Mouse (Mus musculus): Measurements from ENCODE around the gene Ddx39.

Ddx39 gene

DNA sequence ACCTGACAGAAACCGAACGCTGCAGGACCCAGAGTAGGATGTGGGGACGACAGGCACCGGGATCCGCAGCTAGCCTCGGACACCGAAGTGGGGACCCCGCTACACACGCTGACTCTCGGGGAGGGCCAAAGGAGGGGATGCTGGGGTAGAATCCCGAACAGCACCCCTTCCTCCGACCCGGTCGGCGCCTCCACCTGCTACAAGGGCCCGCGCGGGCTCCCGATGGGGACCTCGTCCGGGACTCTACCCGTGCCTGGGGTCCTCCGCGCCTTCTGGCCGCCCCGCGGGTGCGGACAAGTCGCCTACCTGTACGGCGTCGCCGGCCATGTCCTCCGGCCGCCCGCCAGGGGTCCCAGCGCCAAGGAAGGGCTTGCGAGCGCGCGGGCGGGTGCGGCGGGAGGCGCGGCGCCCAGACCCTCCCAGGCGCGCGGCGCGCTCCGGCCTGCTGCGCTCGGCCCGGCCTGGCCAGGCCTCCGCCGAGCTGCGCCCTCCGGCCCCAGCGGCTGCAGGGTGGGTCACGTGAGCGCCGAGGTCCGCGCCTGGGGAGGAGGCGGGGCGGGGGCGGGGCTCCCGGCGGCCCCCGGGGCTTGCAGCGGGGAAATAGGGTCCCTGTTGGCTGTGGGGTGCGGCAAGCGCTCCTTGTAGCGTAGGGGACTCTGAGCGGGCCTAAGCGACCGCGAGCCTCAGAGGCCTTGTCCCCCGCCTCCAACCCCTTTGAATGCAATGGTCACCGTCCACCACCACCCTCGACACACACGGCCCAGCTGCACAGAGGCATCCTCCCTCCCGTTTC is 16.1 kb upstream of the Ddx39 start, which contains the start of gene Pkn1:
Gene Pkn1 (minus strand): TSS at position 519 of the 793 bp plus-strand sequence.
- DNase-seq (ENCODE audit: low read depth, low spot score) = peak; percentile 77

DNA sequence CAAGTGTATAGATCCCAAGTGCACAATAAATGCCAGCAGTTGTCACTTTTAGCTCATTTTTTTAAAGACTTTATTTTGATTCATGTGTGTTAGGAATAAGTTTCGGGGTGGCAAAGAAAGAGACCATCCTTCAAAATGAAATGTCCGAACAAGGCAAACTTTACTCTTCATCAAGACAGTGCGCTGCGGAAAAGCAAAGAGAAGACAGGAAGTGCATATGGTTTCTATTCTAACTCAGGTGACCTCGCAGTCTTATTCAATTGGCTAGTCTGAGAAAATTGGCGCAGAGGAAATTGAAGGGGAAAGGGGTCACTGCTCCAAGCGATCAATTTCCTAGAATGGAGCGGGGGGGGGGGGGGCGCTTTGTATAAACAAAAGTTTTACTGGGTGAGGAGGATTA is 15.4 kb upstream of the Ddx39 start:
- peak; percentile 70 for DNase-seq (ENCODE audit: low read depth, low spot score)

DNA sequence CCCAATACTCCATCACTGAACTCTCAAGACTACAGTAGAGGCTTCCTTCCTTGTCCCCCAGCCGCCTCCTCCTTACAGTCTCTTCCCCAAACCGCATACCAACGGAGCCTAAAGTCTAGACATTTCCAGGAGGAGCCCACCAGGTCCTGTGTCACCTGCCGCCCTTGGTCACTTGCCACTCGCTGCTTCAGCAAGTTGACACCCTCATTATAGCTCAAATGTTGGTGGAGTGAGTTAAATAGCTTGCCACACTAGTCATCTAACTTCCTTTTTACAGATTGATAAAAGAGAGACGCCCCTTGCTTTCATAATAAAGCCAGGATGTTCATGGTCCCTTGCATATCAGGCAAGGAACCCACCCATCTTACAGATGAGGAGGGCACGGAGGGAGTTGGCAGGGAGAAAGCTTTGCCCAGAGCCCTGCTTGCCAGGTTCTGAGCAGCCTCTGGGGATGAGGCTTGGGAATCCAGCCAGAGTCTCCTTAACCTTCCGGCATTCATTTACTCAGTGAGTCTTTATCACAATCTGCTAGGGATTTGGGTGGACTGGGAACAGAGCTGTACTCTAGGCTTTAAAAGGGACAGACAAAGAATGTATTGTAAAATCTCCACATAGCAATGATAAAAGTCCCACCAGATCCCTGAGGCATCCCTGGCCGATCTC is 14.4 kb upstream of the Ddx39 start:
- DNase-seq (ENCODE audit: low read depth, low spot score) = no peak

GRCm38 (mm10) chr8:83703426-83703825 is 11.6 kb upstream of the Ddx39 start:
- no peak for DNase-seq (ENCODE audit: low read depth, low spot score)

- DNase-seq (ENCODE audit: low read depth, low spot score) = no peak
Observed at GRCm38 (mm10) chr8:83706411-83706810, 8.6 kb upstream of the Ddx39 start.

DNA sequence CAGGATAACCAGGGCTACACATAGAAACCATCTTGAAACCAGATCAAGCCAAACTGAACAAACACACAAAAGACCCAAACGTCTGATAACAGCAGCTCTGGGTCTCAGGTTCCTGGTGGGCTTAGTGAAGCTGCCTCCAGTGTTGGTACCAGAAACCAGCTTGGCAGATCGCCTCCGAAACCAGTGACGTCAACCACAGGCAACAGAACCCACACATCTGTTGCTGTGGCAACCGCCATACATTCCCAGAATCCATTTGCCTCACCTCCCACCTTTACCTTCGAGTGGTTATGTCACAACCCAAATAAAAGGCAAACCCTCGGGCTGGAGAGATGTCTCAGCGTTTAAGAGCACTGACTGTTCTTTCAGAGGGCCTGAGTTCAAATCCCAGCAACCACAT is 7.4 kb upstream of the Ddx39 start:
- no peak for DNase-seq (ENCODE audit: low read depth, low spot score)

DNA sequence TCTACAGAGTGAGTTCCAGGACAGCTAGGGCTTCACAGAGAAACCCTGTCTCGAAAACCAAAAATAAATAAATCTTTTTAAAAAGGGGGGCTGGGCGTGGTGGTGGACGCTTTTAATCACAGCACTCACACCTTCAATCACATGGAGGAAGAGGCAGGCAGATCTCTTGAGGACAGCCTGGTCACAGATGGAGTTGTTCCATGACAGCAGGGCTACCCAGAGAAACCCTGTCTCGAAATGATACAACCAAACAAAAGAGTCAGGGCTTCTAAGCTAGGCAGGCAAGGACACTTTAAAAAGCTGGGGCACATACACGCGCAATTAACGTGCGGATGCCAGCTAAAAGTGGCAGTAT is 324 bp upstream of the Ddx39 start:
- no peak for DNase-seq (ENCODE audit: low read depth, low spot score)

DNA sequence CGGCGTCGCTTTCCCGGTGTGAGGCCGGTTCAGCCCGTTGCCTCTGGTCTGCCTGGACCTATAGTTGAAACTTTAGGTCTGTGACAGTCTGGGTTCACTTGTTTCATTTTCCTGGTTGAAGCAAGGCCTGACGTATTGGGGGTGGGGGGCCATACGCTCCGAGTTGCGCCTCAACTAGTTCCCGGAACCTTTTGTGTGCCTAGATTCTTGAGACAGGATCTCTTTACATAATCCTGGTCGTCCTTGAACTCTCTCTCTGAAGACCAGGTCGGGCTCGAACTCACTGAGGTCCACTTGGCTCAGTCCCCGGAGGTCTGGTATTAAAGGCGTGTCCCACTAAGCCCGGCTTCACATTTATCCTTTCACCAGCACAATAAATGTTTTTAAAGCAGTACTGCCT is 794 bp downstream of the Ddx39 start:
- DNase-seq (ENCODE audit: low read depth, low spot score) = no peak

- DNase-seq (ENCODE audit: low read depth, low spot score) = peak; percentile 9
Observed at GRCm38 (mm10) chr8:83716563-83716962, 1.6 kb downstream of the Ddx39 start.

DNA sequence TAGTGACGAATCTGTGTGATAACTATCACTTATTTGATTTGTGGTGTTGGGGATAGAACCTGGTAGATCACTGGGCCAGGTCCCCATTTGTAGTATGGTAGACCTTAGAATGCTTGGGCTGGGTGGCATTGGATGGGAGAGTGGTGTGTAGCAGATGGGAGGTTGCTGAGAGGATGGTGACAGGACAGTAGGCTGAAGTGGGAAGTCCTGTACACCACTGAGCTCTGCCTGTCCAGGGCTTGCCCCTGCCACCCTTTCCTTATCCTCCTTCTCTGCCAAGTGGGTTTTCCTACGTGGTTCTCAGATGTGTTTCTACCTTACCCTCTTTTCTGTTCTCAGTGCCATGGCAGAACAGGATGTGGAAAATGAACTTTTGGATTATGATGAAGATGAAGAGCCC is 4.1 kb downstream of the Ddx39 start:
- DNase-seq (ENCODE audit: low read depth, low spot score) = no peak

GRCm38 (mm10) chr8:83719693-83720092 is 4.7 kb downstream of the Ddx39 start:
- no peak for DNase-seq (ENCODE audit: low read depth, low spot score)

DNA sequence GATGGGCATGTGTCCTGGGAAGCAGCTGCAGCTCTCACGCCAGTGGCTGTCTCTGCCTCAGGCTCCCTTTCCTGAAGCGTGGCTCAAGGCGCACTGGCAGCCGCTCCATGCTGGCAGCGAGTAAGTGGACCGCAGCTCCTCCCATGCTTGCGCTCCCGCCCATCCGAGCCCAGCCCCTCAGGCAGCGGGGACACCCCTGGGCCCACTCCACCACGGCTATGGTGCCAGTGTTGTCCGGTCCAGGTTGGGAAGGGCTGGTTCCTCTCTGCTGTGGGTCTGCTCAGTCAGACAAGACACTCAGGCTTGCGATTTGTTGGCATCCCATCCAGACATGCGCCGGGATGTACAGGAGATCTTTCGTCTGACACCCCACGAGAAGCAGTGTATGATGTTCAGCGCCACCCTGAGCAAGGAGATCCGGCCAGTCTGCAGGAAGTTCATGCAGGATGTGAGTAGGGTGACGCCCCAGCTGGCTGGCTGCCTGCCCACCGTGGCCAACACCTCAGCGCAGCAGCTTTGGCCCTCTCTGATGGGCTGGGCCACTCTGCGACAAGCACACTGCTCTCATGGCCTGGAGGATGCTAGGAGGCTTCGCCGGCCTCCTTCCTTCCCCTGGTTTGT is 6.5 kb downstream of the Ddx39 start:
- DNase-seq (ENCODE audit: low read depth, low spot score) = peak; percentile 29

DNA sequence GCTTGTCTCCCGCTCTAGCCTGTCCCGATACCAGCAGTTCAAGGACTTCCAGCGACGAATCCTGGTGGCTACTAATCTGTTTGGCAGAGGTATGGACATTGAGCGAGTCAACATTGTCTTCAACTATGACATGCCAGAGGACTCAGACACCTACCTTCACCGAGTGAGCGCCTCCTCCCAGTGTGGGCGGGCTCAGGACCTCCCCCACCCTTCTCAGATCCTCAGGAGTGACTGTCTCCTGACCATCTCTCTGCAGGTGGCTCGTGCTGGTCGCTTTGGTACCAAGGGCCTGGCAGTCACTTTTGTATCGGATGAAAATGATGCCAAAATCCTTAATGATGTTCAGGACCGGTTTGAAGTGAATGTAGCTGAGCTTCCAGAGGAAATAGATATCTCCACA is 7.7 kb downstream of the Ddx39 start:
- no peak for DNase-seq (ENCODE audit: low read depth, low spot score)

DNA sequence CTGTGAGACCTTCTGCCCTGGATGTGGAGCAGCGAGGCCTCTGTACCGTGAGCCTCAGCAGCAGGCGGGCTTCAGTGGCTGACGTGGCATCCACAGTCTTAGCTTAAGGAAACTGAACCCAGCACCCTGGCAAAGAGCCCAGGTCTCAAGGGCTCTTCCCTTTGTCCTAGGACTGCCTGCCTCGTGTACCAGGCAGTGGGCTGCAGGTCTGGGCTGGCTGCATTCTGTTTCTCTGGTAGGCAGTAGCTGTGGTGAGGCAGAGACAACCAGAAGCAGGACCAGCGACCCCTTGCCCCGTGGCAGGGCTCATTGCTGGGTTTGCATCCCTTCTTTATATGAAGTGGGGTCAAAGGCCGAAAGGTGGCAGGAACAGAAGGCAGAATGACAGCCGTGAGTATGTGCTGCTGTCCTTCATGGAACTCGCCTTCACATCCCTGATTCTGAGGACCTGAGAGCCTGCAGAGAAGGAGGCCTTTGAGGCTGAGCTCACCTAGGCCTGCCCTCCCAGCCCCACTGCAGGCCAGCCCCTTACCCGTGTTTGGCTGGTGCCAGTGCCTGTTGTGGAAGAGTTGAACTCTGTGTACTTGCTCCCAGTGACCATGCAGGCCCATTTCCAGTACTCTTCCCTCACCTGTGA is 8.6 kb downstream of the Ddx39 start:
- DNase-seq (ENCODE audit: low read depth, low spot score) = no peak

- DNase-seq (ENCODE audit: low read depth, low spot score) = peak; percentile 82
Observed at GRCm38 (mm10) chr8:83724697-83725482, 9.9 kb downstream of the Ddx39 start.

GRCm38 (mm10) chr8:83725521-83726102 is 10.6 kb downstream of the Ddx39 start:
- no peak for DNase-seq (ENCODE audit: low read depth, low spot score)

GRCm38 (mm10) chr8:83729009-83729807 is 14.2 kb downstream of the Ddx39 start:
- peak; percentile 34 for DNase-seq (ENCODE audit: low read depth, low spot score)

DNA sequence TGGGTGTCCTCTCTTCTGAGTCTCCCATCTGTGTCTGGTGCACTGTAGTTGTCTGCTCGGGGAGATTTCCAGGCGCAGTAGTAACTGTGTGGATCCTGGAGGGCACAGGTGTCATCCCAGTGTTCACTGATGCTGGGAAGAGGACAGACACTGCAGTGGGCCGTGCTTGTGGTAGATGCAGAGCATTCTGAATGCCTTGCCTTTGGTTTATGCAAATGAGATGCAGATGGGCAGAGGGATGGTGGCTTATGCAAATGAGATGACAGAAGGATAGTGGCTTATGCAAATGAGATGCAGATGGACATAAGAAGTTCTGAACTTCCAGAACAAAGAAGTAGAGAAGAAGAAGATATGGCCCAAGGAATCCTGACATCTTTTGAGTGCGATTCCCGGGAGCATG is 16.9 kb downstream of the Ddx39 start:
- no peak for DNase-seq (ENCODE audit: low read depth, low spot score)

GRCm38 (mm10) chr8:83732919-83733318 is 17.9 kb downstream of the Ddx39 start:
- no peak for DNase-seq (ENCODE audit: low read depth, low spot score)

DNA sequence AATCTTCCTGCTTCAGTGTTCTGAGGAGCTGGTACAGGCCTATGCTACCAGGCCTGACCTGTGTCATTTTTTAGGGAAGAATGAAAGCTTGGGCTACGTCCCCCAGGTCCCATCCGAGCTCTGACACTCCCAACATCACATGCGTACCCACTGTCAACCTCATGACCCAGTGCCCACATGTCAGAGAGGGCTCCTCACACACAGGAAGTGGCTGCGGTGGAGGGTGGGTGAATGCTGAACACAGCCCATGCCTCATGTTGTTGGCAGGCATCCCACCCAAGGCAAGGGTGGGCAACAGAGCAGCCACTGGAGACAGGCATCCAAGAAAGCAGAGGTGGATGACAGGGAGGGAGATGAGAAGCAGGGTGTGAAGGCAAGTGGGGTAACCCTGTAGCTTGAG is 21.7 kb downstream of the Ddx39 start:
- peak; percentile 82 for DNase-seq (ENCODE audit: low read depth, low spot score)

Measured in CD4-positive helper T cell, adult 2 months (primary cell).